Mouse (Mus musculus): Measurements from ENCODE around the gene Aox3. TPM values are rescaled to one million over a fixed set of nuclear protein-coding genes. Genes with fewer than 3 reads are reported as not detected.

Aox3 gene
- polyA plus RNA-seq, 1 experiment from 2014 or later = 0.93 TPM

- H3K27me3 ChIP-seq (replicated peaks) = no peaks in the 10 kb centered on the region
- H3K4me3 ChIP-seq = no peak overlapping the region
- no peaks in the 10 kb centered on the region for H3K9me3 ChIP-seq
- H3K36me3 ChIP-seq (replicated peaks) = no peaks in the 10 kb centered on the region
- WGBS = 62% methylated on average over 5 of the region's 5 CpGs
- H3K4me1 ChIP-seq = no peaks in the 10 kb centered on the region
- no peak overlapping the region for H3K9ac ChIP-seq
- no peak overlapping the region for H3K27ac ChIP-seq
- H3K4me2 ChIP-seq = no peak overlapping the region
- ATAC-seq (replicated peaks) = no peak
Measured at GRCm38 (mm10) chr1:58156747-58157146, 43.8 kb downstream of the Aox3 start.

- Histone ChIP-seq H3K4me2 (no peak overlapping the region), H3K4me1 (no peaks in the 10 kb centered on the region), H3K9me3 (no peaks in the 10 kb centered on the region), H3K4me3 (no peak overlapping the region), H3K36me3 (replicated peaks) (no peaks in the 10 kb centered on the region), H3K27ac (no peak overlapping the region), H3K9ac (no peak overlapping the region), H3K27me3 (replicated peaks) (no peaks in the 10 kb centered on the region)
- WGBS = 81% methylated on average over 6 of the region's 6 CpGs
- ATAC-seq (replicated peaks) = no peak
Measured at GRCm38 (mm10) chr1:58169893-58170292, 57.0 kb downstream of the Aox3 start.

- no peaks in the 10 kb centered on the region for H3K9me3 ChIP-seq
- H3K4me2 ChIP-seq = no peak overlapping the region
- H3K27ac ChIP-seq = no peak overlapping the region
- ATAC-seq (replicated peaks) = peak; percentile 45; the same call in 1 of the 2 replicates
- no peaks in the 10 kb centered on the region for H3K27me3 ChIP-seq (replicated peaks)
- no peaks in the 10 kb centered on the region for H3K36me3 ChIP-seq (replicated peaks)
- WGBS = 28% methylated on average over 5 of the region's 5 CpGs
- H3K4me1 ChIP-seq = peaks cover 8% of the 10 kb centered on the region
- H3K4me3 ChIP-seq = no peak overlapping the region
- no peak overlapping the region for H3K9ac ChIP-seq
Measured at GRCm38 (mm10) chr1:58188514-58189175, 75.7 kb downstream of the Aox3 start.

GRCm38 (mm10) chr1:58194317-58194716 is 81.4 kb downstream of the Aox3 start:
- Histone ChIP-seq H3K4me2 (no peak overlapping the region), H3K36me3 (replicated peaks) (no peaks in the 10 kb centered on the region), H3K9me3 (no peaks in the 10 kb centered on the region), H3K27ac (no peak overlapping the region), H3K9ac (no peak overlapping the region), H3K4me3 (no peak overlapping the region), H3K4me1 (no peaks in the 10 kb centered on the region), H3K27me3 (replicated peaks) (no peaks in the 10 kb centered on the region)
- 89% methylated on average over 12 of the region's 12 CpGs for WGBS
- no peak for ATAC-seq (replicated peaks)

- Histone ChIP-seq H3K4me2 (no peak overlapping the region), H3K27ac (no peak overlapping the region), H3K27me3 (replicated peaks) (no peaks in the 10 kb centered on the region), H3K4me1 (no peaks in the 10 kb centered on the region), H3K9ac (no peak overlapping the region), H3K36me3 (replicated peaks) (no peaks in the 10 kb centered on the region), H3K9me3 (no peaks in the 10 kb centered on the region), H3K4me3 (no peak overlapping the region)
- 85% methylated on average over 3 of the region's 3 CpGs for WGBS
- no peak for ATAC-seq (replicated peaks)
Measured at GRCm38 (mm10) chr1:58194988-58195387, 82.1 kb downstream of the Aox3 start.

GRCm38 (mm10) chr1:58195541-58195940 is 82.6 kb downstream of the Aox3 start:
- ATAC-seq (replicated peaks) = no peak
- H3K4me3 ChIP-seq = no peak overlapping the region
- WGBS = 17% methylated on average over 10 of the region's 10 CpGs

GRCm38 (mm10) chr1:58197023-58197422 is 84.1 kb downstream of the Aox3 start:
- WGBS = 78% methylated on average over 9 of the region's 9 CpGs
- no peaks in the 10 kb centered on the region for H3K27me3 ChIP-seq (replicated peaks)
- no peaks in the 10 kb centered on the region for H3K4me1 ChIP-seq
- no peaks in the 10 kb centered on the region for H3K36me3 ChIP-seq (replicated peaks)
- no peak overlapping the region for H3K4me2 ChIP-seq
- no peaks in the 10 kb centered on the region for H3K9me3 ChIP-seq
- H3K9ac ChIP-seq = no peak overlapping the region
- H3K4me3 ChIP-seq = no peak overlapping the region
- no peak overlapping the region for H3K27ac ChIP-seq
- no peak for ATAC-seq (replicated peaks)

More at GRCm38 (mm10) chr1:58195541-58195940, 82.6 kb downstream of the Aox3 start:
- Histone ChIP-seq H3K36me3 (replicated peaks) (no peaks in the 10 kb centered on the region), H3K4me2 (peak overlapping the region; percentile 15; the same call in 1 of the 2 replicates), H3K27ac (no peak overlapping the region), H3K27me3 (replicated peaks) (no peaks in the 10 kb centered on the region), H3K9me3 (no peaks in the 10 kb centered on the region), H3K9ac (no peak overlapping the region), H3K4me1 (no peaks in the 10 kb centered on the region)

GRCm38 (mm10) chr1:58198386-58198785 is 85.5 kb downstream of the Aox3 start:
- H3K4me3 ChIP-seq = no peak overlapping the region
- H3K9ac ChIP-seq = no peak overlapping the region
- ATAC-seq (replicated peaks) = no peak
- H3K36me3 ChIP-seq (replicated peaks) = no peaks in the 10 kb centered on the region
- no peaks in the 10 kb centered on the region for H3K27me3 ChIP-seq (replicated peaks)
- WGBS = 78% methylated on average over 4 of the region's 4 CpGs
- H3K4me2 ChIP-seq = no peak overlapping the region
- H3K4me1 ChIP-seq = no peaks in the 10 kb centered on the region
- H3K27ac ChIP-seq = no peak overlapping the region
- no peaks in the 10 kb centered on the region for H3K9me3 ChIP-seq

- WGBS = 88% methylated on average over 17 of the region's 17 CpGs
Measured at GRCm38 (mm10) chr1:58210203-58210602, 97.3 kb downstream of the Aox3 start, which contains the start of gene Aox4. Aox4 (plus strand) TSS chr1:58210397.

GRCm38 (mm10) chr1:58212805-58213204 is 99.9 kb downstream of the Aox3 start:
- no peaks in the 10 kb centered on the region for H3K36me3 ChIP-seq (replicated peaks)

More at GRCm38 (mm10) chr1:58210203-58210602, 97.3 kb downstream of the Aox3 start, which contains the start of gene Aox4:
- no peaks in the 10 kb centered on the region for H3K4me1 ChIP-seq
- no peak within 1 kb of the TSS for H3K4me2 ChIP-seq
- no peaks in the 10 kb centered on the region for H3K9me3 ChIP-seq
- ATAC-seq (replicated peaks) = no peak
- no peak within 1 kb of the TSS for H3K27ac ChIP-seq
- H3K9ac ChIP-seq = no peak within 1 kb of the TSS
- no peak within 1 kb of the TSS for H3K4me3 ChIP-seq
- H3K36me3 ChIP-seq (replicated peaks) = no peaks in the 10 kb centered on the region
- no peaks in the 10 kb centered on the region for H3K27me3 ChIP-seq (replicated peaks)

GRCm38 (mm10) chr1:58213838-58214237 is 100.9 kb downstream of the Aox3 start:
- 92% methylated on average over 5 of the region's 5 CpGs for WGBS
- Histone ChIP-seq H3K4me2 (no peak overlapping the region), H3K9ac (no peak overlapping the region), H3K27ac (no peak overlapping the region), H3K36me3 (replicated peaks) (no peaks in the 10 kb centered on the region), H3K9me3 (no peaks in the 10 kb centered on the region), H3K4me3 (no peak overlapping the region), H3K4me1 (no peaks in the 10 kb centered on the region), H3K27me3 (replicated peaks) (no peaks in the 10 kb centered on the region)
- no peak for ATAC-seq (replicated peaks)

More at GRCm38 (mm10) chr1:58212805-58213204, 99.9 kb downstream of the Aox3 start:
- Histone ChIP-seq H3K4me2 (no peak overlapping the region), H3K9ac (no peak overlapping the region), H3K27ac (no peak overlapping the region), H3K4me3 (no peak overlapping the region), H3K4me1 (no peaks in the 10 kb centered on the region), H3K27me3 (replicated peaks) (no peaks in the 10 kb centered on the region), H3K9me3 (no peaks in the 10 kb centered on the region)
- WGBS = 87% methylated on average over 7 of the region's 7 CpGs
- no peak for ATAC-seq (replicated peaks)

- H3K9me3 ChIP-seq = no peaks in the 10 kb centered on the region
- H3K27me3 ChIP-seq (replicated peaks) = no peaks in the 10 kb centered on the region
- H3K4me2 ChIP-seq = no peak overlapping the region
- no peak overlapping the region for H3K4me3 ChIP-seq
- H3K9ac ChIP-seq = no peak overlapping the region
- ATAC-seq (replicated peaks) = no peak
- H3K36me3 ChIP-seq (replicated peaks) = no peaks in the 10 kb centered on the region
- no peaks in the 10 kb centered on the region for H3K4me1 ChIP-seq
- 89% methylated on average over 4 of the region's 4 CpGs for WGBS
- H3K27ac ChIP-seq = no peak overlapping the region
Measured at GRCm38 (mm10) chr1:58215353-58215752, 102.4 kb downstream of the Aox3 start.

GRCm38 (mm10) chr1:58215956-58216532 is 103.1 kb downstream of the Aox3 start:
- ATAC-seq (replicated peaks) = no peak

More at GRCm38 (mm10) chr1:58215956-58216532, 103.1 kb downstream of the Aox3 start:
- H3K4me3 ChIP-seq = no peak overlapping the region
- H3K4me2 ChIP-seq = no peak overlapping the region
- H3K9me3 ChIP-seq = no peaks in the 10 kb centered on the region
- WGBS = 81% methylated on average over 7 of the region's 7 CpGs
- H3K9ac ChIP-seq = no peak overlapping the region
- H3K27ac ChIP-seq = no peak overlapping the region
- no peaks in the 10 kb centered on the region for H3K36me3 ChIP-seq (replicated peaks)
- no peaks in the 10 kb centered on the region for H3K27me3 ChIP-seq (replicated peaks)
- no peaks in the 10 kb centered on the region for H3K4me1 ChIP-seq
